Mouse (Mus musculus): ENCODE data around the gene Rad23b. TPM values are rescaled to one million over a fixed set of nuclear protein-coding genes. Genes with fewer than 3 reads are reported as not detected.
"Not testable (repeated sequence)": the region's sequence is repeated elsewhere in the genome, so short reads cannot be mapped to it uniquely, and the experiment has no call there.

The Rad23b gene
- polyA plus RNA-seq, 1 experiment from 2014 or later = 46.5 TPM

- WGBS = 38% methylated on average over 17 of the region's 17 CpGs
- Histone ChIP-seq H3K9me3 (ENCODE audit: low read length) (no peaks in the 10 kb centered on the region), H3K27me3 (replicated peaks; ENCODE audit: insufficient read depth, low read length) (no peaks in the 10 kb centered on the region), H3K27ac (ENCODE audit: low read length) (no peak overlapping the region), H3K4me3 (ENCODE audit: low read depth, low read length) (no peak overlapping the region), H3K4me2 (replicated peaks; ENCODE audit: low read depth, low read length) (no peak overlapping the region), H3K9ac (replicated peaks; ENCODE audit: low read depth) (no peak overlapping the region), H3K36me3 (ENCODE audit: insufficient read depth, low read length) (no peaks in the 10 kb centered on the region), H3K4me1 (ENCODE audit: insufficient read depth, low read depth, low read length) (no peaks in the 10 kb centered on the region)
- TF ChIP-seq EP300 (IDR thresholded peaks at IDR 0.05) = no peak
- TF ChIP-seq CTCF (IDR thresholded peaks at IDR 0.05) = peak; percentile 80
- ATAC-seq (no peak; the same call in 1 of the 2 replicates), DNase-seq (ENCODE audit: low spot score) (peak; percentile 37)
Measured at GRCm38 (mm10) chr4:55397911-55398762, 48.3 kb downstream of the Rad23b start.

- TF ChIP-seq EP300 (IDR thresholded peaks at IDR 0.05) (no peak), CTCF (IDR thresholded peaks at IDR 0.05) (no peak)
- H3K27ac ChIP-seq (ENCODE audit: low read length) = no peak overlapping the region
- DNase-seq (ENCODE audit: low spot score) (no peak), ATAC-seq (no peak)
- H3K27me3 ChIP-seq (replicated peaks; ENCODE audit: insufficient read depth, low read length) = no peaks in the 10 kb centered on the region
- no peaks in the 10 kb centered on the region for H3K36me3 ChIP-seq (ENCODE audit: insufficient read depth, low read length)
- H3K9me3 ChIP-seq (ENCODE audit: low read length) = no peaks in the 10 kb centered on the region
- no peaks in the 10 kb centered on the region for H3K4me1 ChIP-seq (ENCODE audit: insufficient read depth, low read depth, low read length)
- 63% methylated on average over 11 of the region's 11 CpGs for WGBS
- no peak overlapping the region for H3K9ac ChIP-seq (replicated peaks; ENCODE audit: low read depth)
- H3K4me3 ChIP-seq (ENCODE audit: low read depth, low read length) = no peak overlapping the region
- H3K4me2 ChIP-seq (replicated peaks; ENCODE audit: low read depth, low read length) = no peak overlapping the region
Measured at GRCm38 (mm10) chr4:55398901-55399300, 49.1 kb downstream of the Rad23b start.

- H3K4me1 ChIP-seq (ENCODE audit: insufficient read depth, low read depth, low read length) = no peaks in the 10 kb centered on the region
- H3K4me2 ChIP-seq (replicated peaks; ENCODE audit: low read depth, low read length) = no peak overlapping the region
- H3K4me3 ChIP-seq (ENCODE audit: low read depth, low read length) = no peak overlapping the region
- no peak for TF ChIP-seq CTCF (IDR thresholded peaks at IDR 0.05)
- no peak for TF ChIP-seq EP300 (IDR thresholded peaks at IDR 0.05)
- ATAC-seq = no peak
- H3K9ac ChIP-seq (replicated peaks; ENCODE audit: low read depth) = no peak overlapping the region
- no peaks in the 10 kb centered on the region for H3K36me3 ChIP-seq (ENCODE audit: insufficient read depth, low read length)
- H3K9me3 ChIP-seq (ENCODE audit: low read length) = no peaks in the 10 kb centered on the region
- DNase-seq (ENCODE audit: low spot score) = no peak
- WGBS = 81% methylated on average over 3 of the region's 3 CpGs
- no peaks in the 10 kb centered on the region for H3K27me3 ChIP-seq (replicated peaks; ENCODE audit: insufficient read depth, low read length)
- H3K27ac ChIP-seq (ENCODE audit: low read length) = no peak overlapping the region
Measured at GRCm38 (mm10) chr4:55405329-55405728, 55.5 kb downstream of the Rad23b start.

- Histone ChIP-seq H3K9ac (replicated peaks; ENCODE audit: low read depth) (no peak overlapping the region), H3K9me3 (ENCODE audit: low read length) (no peaks in the 10 kb centered on the region), H3K27me3 (replicated peaks; ENCODE audit: insufficient read depth, low read length) (no peaks in the 10 kb centered on the region), H3K27ac (ENCODE audit: low read length) (no peak overlapping the region), H3K36me3 (ENCODE audit: insufficient read depth, low read length) (no peaks in the 10 kb centered on the region), H3K4me2 (replicated peaks; ENCODE audit: low read depth, low read length) (no peak overlapping the region), H3K4me1 (ENCODE audit: insufficient read depth, low read depth, low read length) (no peaks in the 10 kb centered on the region), H3K4me3 (ENCODE audit: low read depth, low read length) (no peak overlapping the region)
- TF ChIP-seq EP300 (IDR thresholded peaks at IDR 0.05) (no peak), CTCF (IDR thresholded peaks at IDR 0.05) (no peak)
- 75% methylated on average over 1 of the region's 1 CpGs for WGBS
- ATAC-seq (no peak), DNase-seq (ENCODE audit: low spot score) (no peak)
Measured at GRCm38 (mm10) chr4:55406558-55406957, 56.7 kb downstream of the Rad23b start.

- WGBS = 41% methylated on average over 2 of the region's 2 CpGs
- no peaks in the 10 kb centered on the region for H3K36me3 ChIP-seq (ENCODE audit: insufficient read depth, low read length)
Measured at GRCm38 (mm10) chr4:55408081-55408480, 58.2 kb downstream of the Rad23b start.

GRCm38 (mm10) chr4:55409025-55409424 is 59.2 kb downstream of the Rad23b start:
- no peaks in the 10 kb centered on the region for H3K36me3 ChIP-seq (ENCODE audit: insufficient read depth, low read length)
- DNase-seq (ENCODE audit: low spot score) (no peak), ATAC-seq (no peak)
- 98% methylated on average over 16 of the region's 16 CpGs for WGBS
- H3K27ac ChIP-seq (ENCODE audit: low read length) = no peak overlapping the region
- H3K9me3 ChIP-seq (ENCODE audit: low read length) = no peaks in the 10 kb centered on the region
- H3K9ac ChIP-seq (replicated peaks; ENCODE audit: low read depth) = no peak overlapping the region
- no peak overlapping the region for H3K4me3 ChIP-seq (ENCODE audit: low read depth, low read length)
- H3K4me2 ChIP-seq (replicated peaks; ENCODE audit: low read depth, low read length) = no peak overlapping the region
- TF ChIP-seq EP300 (IDR thresholded peaks at IDR 0.05) (no peak), CTCF (IDR thresholded peaks at IDR 0.05) (no peak)
- H3K27me3 ChIP-seq (replicated peaks; ENCODE audit: insufficient read depth, low read length) = no peaks in the 10 kb centered on the region
- no peaks in the 10 kb centered on the region for H3K4me1 ChIP-seq (ENCODE audit: insufficient read depth, low read depth, low read length)

More at GRCm38 (mm10) chr4:55408081-55408480, 58.2 kb downstream of the Rad23b start:
- no peak for ATAC-seq
- no peaks in the 10 kb centered on the region for H3K27me3 ChIP-seq (replicated peaks; ENCODE audit: insufficient read depth, low read length)
- H3K27ac ChIP-seq (ENCODE audit: low read length) = no peak overlapping the region
- H3K4me2 ChIP-seq (replicated peaks; ENCODE audit: low read depth, low read length) = no peak overlapping the region
- no peak for TF ChIP-seq EP300 (IDR thresholded peaks at IDR 0.05)
- TF ChIP-seq CTCF (IDR thresholded peaks at IDR 0.05) = no peak
- no peaks in the 10 kb centered on the region for H3K4me1 ChIP-seq (ENCODE audit: insufficient read depth, low read depth, low read length)
- no peaks in the 10 kb centered on the region for H3K9me3 ChIP-seq (ENCODE audit: low read length)
- no peak overlapping the region for H3K9ac ChIP-seq (replicated peaks; ENCODE audit: low read depth)
- DNase-seq (ENCODE audit: low spot score) = no peak
- H3K4me3 ChIP-seq (ENCODE audit: low read depth, low read length) = no peak overlapping the region

GRCm38 (mm10) chr4:55409578-55410224 is 59.9 kb downstream of the Rad23b start:
- ATAC-seq; H3K9me3 ChIP-seq (ENCODE audit: low read length); H3K27ac ChIP-seq (ENCODE audit: low read length); H3K4me1 ChIP-seq (ENCODE audit: insufficient read depth, low read depth, low read length); DNase-seq (ENCODE audit: low spot score); H3K4me2 ChIP-seq (replicated peaks; ENCODE audit: low read depth, low read length); H3K4me3 ChIP-seq (ENCODE audit: low read depth, low read length); H3K9ac ChIP-seq (replicated peaks; ENCODE audit: low read depth); H3K27me3 ChIP-seq (replicated peaks; ENCODE audit: insufficient read depth, low read length); H3K36me3 ChIP-seq (ENCODE audit: insufficient read depth, low read length): not testable (repeated sequence)
- WGBS = 89% methylated on average over 1 of the region's 1 CpGs
